Mouse (Mus musculus): ENCODE results near the gene Pitpnm1.

Gene Pitpnm1

DNA sequence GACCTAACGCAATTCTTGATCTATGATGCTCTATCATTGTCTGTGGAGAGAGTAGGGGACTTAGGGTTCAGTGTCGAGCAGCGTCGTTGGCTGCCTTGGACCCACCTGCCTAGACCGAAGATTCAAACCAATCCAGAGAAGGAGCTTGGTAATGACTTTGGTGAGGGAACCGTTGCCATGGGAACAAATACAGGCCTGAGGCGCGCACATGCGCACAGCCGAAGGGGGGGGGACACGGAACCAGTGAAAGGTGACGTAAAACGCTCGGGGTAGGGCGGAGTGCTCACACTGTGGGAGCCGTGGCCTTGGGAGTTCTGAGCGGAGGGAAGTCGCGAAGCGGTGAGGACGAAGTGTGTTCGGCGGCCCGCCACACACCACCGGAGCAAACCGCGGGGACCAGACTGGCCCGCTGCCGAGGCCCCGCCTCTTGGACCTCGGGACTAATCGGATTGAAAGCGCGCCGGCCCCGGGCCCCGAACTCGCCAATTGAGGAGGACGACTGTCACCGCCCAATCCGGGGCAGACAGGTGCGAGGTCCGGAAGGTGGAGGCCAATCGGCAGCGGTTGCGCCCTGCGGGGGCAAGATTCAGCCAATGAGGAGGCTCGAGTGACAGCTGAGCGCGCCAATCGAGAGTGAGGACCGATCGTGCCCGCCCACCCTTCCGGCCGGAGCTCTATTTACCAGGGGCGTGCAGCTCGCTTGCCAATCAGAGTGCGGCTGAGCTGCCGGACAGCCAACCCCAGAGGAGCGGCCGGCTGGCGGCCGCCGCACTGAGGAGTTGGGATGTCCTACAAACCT, 3.0 kb upstream of the Pitpnm1 start, which contains the start of gene Cdk2ap2:
Gene Cdk2ap2 (plus strand): TSS at position 541 of the 799 bp plus-strand sequence.
- DNase-seq = peak; percentile 100

GRCm38 (mm10) chr19:4097441-4097825, 2.4 kb upstream of the Pitpnm1 start:
- peak; percentile 75 for DNase-seq

GRCm38 (mm10) chr19:4098426-4098825, 1.4 kb upstream of the Pitpnm1 start:
- no peak for DNase-seq

- peak; percentile 92 for DNase-seq
Measured at GRCm38 (mm10) chr19:4099056-4099455, 742 bp upstream of the Pitpnm1 start.

DNA sequence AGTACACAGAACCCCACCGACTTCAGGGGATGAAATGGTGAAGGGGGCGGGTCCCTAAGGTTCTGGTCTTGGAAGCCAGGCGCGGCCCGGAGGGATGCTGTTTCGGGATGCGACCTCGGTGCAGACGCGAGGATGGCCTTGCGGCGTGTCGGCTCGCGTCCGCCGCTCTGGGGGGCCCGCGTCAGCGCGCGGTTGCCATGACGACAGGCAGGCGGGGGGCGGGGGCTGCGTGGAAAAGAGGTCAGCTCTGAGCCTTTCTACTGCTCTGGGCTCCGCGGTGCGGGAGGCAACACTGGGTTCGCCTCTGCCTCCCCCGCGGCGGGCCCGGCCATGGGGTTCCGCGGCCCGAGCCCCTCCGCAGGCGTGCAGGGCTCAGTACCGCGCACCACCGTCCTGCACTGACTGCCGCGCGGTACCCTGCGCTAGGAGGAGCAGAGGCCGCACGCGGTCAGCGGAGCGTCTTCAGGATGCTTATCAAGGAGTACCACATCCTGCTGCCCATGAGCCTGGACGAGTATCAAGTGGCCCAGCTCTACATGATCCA, 992 bp downstream of the Pitpnm1 start:
- DNase-seq = peak; percentile 80

GRCm38 (mm10) chr19:4101466-4101865, 1.7 kb downstream of the Pitpnm1 start:
- no peak for DNase-seq

GRCm38 (mm10) chr19:4102049-4102448, 2.3 kb downstream of the Pitpnm1 start:
- DNase-seq = no peak

GRCm38 (mm10) chr19:4102626-4103025, 2.8 kb downstream of the Pitpnm1 start:
- no peak for DNase-seq

- DNase-seq = no peak
Measured at GRCm38 (mm10) chr19:4103294-4103693, 3.5 kb downstream of the Pitpnm1 start.

DNA sequence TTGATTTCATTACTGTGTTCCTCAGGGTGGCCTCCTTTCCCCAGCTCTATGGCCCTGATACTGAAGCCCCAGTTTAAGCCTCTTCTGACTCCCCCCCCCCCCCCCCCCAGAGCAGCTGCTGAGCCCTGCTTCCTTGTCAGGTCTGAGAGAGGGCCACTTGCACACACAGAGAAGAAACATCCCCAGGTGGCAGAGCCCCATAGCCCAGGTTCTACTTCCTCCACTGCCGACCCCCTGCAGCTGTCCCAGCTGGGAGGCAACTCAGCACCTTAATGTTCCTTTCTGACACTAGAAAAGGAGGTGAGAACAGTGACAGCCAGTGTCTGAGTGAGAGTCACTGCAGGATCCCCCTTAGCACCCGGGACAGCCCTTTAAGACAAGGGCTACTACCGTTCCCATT, 4.0 kb downstream of the Pitpnm1 start:
- DNase-seq = no peak

GRCm38 (mm10) chr19:4104675-4105194, 4.9 kb downstream of the Pitpnm1 start:
- DNase-seq = no peak

- no peak for DNase-seq
Measured at GRCm38 (mm10) chr19:4106654-4107053, 6.9 kb downstream of the Pitpnm1 start.

- no peak for DNase-seq
Measured at GRCm38 (mm10) chr19:4108535-4108934, 8.7 kb downstream of the Pitpnm1 start.

DNA sequence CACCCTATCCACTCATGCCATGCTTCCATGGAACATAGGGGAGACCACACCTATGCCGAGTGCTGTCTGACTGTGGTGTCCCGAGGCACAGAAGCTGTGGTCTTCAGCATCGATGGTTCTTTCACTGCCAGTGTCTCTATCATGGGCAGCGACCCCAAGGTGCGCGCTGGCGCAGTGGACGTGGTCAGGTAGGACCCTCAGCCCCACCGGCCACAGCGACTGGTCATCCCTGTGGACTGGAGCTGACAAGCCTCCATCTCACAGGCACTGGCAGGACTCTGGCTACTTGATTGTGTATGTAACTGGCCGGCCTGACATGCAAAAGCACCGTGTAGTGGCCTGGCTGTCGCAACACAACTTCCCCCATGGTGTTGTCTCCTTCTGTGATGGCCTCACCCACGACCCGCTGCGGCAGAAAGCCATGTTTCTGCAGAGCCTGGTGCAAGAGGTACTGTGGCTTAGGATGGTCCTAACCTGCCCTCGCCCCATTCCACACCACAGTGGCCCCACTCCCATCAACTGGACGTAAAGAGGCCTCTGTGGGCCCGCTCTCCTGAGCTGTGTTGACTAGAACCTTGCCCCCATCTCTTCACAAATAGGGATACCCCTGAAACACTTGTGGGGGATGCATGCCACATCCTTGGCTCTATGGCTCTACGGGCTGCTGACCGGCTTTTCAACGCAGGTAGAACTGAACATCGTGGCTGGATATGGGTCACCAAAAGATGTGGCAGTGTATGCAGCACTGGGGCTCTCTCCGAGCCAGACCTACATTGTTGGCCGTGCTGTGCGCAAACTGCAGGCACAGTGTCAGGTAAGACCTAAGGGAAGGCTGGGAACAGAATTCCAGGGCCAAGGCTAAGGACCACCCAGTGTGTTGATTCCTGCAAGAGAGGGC, 12.5 kb downstream of the Pitpnm1 start:
- DNase-seq = no peak

DNA sequence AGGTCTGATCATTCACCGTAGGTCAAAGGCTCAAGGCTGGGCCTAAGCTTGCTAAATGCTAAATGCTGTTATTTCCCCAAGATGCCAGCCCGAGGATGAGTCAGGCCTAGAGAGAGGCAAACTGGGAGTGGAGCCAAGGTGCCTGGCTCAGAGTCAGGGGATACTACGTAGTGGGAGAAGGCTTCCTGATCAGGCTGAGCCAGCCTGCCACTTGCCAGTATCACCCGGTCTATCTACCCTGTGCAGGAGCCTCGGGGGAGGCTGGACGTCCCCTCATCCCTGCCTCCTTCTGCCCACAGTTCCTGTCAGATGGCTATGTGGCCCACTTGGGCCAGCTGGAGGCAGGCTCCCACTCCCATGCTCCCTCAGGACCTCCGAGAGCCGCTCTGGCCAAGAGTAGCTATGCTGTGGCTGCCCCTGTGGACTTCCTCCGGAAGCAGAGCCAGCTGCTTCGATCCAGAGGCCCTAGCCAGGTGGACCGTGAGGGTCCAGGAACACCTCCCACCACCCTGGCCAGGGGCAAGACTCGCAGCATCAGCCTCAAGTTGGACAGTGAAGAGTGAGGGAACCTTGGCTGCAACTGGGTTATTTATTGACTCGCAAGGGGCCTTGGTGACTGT, 13.5 kb downstream of the Pitpnm1 start:
- DNase-seq = peak; percentile 89

- no peak for DNase-seq
Measured at GRCm38 (mm10) chr19:4113806-4114230, 14.0 kb downstream of the Pitpnm1 start.

DNA sequence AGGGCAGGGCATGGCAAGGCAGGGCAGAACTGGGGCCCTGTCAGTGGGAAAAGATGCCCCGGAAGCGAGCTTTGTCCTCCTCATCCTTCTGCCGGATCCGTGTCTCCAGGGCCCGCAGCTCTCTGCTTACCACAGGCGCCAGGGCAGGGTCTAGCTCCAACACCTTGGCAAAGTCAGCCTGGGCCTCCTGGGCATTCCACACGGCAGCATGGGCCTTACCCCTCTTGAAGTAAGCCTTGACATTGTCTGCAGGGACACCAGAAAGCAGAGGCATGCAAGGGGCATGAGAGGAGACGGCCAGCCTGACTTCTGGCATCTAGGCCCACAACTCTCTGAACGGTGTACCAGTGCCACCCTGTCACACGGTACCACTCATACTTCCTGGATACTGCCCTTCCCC, 14.8 kb downstream of the Pitpnm1 start:
- DNase-seq = no peak

DNA sequence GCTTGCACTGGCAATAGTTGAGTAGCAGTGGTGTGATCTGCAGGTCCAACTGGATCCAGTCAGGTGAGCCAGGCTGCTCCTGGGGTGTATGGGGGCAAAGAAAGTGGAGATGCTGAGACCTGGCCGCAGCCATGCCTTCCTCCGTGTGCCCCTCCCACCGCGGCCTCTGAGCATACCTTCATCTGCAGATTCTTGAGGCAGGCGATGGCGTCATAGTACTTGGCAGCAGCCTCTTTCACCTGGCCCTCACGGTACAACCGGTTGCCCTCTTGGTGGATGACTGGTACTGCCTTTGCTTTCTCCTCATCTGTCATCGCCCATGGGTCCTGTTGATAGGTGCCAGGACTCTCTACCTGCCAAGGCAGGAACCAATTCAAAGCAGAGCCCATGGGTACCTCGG, 15.3 kb downstream of the Pitpnm1 start:
- no peak for DNase-seq

- DNase-seq = no peak
Measured at GRCm38 (mm10) chr19:4115816-4116215, 16.0 kb downstream of the Pitpnm1 start.

DNA sequence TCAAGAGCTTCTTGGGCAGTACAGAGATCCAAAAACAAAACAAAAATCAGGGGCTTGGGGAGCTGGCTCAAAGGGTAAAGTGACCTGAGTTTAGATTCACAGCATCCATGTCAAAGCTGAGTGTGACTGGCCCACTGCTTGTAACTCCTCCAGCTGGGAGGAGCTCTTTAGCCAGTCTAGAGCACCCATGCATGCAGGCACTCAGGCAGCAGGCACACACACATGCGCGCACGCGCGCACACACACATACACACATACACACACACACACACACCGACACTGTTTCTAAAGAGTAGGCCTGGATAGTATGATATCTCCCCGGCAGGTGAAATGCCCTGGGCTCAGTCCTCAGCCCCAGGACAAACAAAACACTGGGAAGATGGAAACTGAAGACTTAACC, 17.2 kb downstream of the Pitpnm1 start:
- no peak for DNase-seq

GRCm38 (mm10) chr19:4118350-4118749, 18.6 kb downstream of the Pitpnm1 start:
- DNase-seq = no peak

- no peak for DNase-seq
Measured at GRCm38 (mm10) chr19:4119716-4120487, 20.1 kb downstream of the Pitpnm1 start.

All from right cerebral cortex, adult 18-20 months (tissue).